Mouse (Mus musculus): Measurements from ENCODE around the gene Hoxc13.

The Hoxc13 gene

GRCm38 (mm10) chr15:102965003-102965891, 44.3 kb downstream of the Hoxc13 start:
- no peak for DNase-seq

GRCm38 (mm10) chr15:102965892-102966775, 45.2 kb downstream of the Hoxc13 start:
- peak; percentile 33 for DNase-seq

- no peak for DNase-seq
These were observed 45.9 kb downstream of the Hoxc13 start, which contains the start of gene Hoxc10 for GRCm38 (mm10) chr15:102966776-102967311. Gene Hoxc10, plus strand, starts transcription at chr15:102966796.

DNA sequence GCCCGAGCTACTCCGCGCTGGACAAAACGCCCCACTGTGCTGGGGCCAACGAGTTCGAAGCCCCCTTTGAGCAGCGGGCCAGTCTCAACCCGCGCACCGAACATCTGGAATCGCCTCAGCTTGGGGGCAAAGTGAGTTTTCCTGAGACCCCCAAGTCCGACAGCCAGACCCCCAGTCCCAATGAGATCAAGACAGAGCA, 46.3 kb downstream of the Hoxc13 start, which contains the start of gene Hoxc5:
Gene Hoxc5 (plus strand): TSS at position 132 of the 199 bp plus-strand sequence.
- DNase-seq = no peak

DNA sequence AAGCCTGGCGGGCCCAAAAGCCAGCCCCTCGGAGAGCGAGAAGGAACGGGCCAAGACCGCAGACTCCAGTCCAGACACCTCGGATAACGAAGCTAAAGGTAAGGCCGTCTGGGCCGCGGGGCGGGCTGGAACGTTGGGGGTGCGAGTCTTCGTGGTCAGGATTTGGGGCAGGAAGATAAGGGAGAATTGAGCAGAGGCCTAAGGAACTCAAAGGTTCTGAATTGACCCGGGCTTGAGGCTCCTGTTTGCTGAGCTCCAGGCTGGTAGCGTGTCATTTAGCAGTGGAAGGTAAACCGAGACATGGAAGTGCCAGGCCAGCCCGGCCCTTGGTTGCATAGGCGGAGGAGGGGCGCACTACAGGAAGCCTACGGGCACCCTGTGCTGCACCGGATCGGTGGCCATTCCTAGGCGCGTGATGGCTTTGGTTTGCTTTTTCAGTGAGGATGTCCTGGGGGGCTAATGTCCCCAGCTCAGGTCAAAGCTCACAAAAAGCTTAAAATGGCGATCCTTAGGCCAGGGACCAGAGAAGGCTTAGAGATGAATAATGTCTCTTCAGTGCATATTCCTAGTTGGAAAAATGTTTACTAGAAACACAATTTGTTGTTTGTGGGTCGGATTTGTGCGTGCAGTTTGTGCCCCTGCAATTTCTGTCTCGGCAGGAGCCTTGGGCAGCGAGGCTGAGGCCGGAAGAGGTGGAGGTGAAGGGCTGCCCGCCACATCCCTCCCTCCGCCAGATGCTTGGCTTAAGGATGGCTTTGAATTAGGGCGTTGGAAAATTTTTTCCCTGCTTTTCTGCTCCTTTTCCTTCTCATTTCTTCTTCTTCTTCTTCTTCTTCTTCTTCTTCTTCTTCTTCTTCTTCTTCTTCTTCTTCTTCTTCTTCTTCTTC, 46.9 kb downstream of the Hoxc13 start:
- DNase-seq = no peak

DNA sequence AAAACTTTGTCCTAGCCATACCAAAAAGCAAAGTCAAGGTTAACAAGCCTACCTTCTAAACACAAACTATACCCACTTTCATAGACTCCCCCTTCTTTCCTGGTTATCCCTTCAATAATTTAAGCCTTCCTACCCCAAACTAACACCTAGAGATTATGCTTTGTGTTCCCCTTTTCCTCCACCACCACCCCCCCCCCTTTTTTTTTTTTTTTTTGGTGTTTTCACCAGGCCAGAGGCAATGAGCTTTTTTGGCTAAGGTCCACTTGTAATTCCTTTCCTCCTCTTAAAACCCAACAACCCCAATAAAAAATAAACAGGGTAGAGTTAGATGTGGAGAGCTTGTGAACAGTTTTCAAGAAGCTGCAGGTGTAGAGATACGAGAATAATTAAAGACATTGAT, 48.4 kb downstream of the Hoxc13 start:
- no peak for DNase-seq

GRCm38 (mm10) chr15:102970740-102971139, 49.8 kb downstream of the Hoxc13 start:
- no peak for DNase-seq

DNA sequence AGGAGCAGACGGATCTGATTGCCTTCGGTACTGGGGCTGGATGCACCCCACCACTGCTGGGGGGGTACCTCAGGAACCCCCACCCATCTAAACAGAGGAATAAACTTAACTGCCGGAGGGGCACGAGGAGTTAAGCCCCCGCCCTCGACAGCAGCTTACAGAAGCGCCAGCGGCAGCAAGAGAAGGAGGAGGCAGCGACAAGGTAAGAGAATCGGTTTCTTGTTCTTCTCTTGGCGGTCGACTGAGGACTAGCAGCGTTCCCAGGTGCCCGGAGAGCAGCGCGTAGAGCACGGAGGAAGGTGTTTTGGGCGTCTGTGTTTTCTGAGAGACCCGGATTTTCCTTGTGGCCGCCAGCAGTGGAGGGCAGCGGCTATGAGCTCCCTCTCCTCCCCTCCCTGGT, 51.4 kb downstream of the Hoxc13 start:
- no peak for DNase-seq

- no peak for DNase-seq
These were observed 51.9 kb downstream of the Hoxc13 start for GRCm38 (mm10) chr15:102972753-102973152.

GRCm38 (mm10) chr15:102975034-102975433, 54.1 kb downstream of the Hoxc13 start:
- DNase-seq = no peak

DNA sequence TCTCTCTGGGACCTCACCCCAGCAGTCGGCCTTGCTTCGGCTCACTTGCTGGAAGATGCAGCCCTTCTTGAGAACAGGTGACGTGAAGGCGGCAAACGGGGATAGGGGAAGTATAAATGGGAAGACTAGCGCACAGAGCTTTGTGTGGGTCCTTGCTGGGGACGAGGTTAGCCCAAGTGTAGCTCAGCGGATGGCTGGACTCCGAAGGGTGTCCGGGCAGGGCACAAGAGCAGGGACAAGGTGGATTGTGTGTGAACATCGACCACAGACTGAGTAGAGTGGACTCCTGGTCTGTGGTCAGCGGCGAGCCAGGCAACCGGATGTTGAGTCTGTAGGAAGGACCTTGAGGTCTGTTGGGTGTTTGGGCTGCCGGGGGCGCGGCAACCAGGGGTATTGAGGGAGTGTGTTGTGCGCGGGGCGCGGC, 54.8 kb downstream of the Hoxc13 start:
- no peak for DNase-seq

- DNase-seq = no peak
These were observed 55.3 kb downstream of the Hoxc13 start, which contains the start of gene Hoxc9 for GRCm38 (mm10) chr15:102976171-102976570. Gene Hoxc9, plus strand, starts transcription at chr15:102976439.

DNA sequence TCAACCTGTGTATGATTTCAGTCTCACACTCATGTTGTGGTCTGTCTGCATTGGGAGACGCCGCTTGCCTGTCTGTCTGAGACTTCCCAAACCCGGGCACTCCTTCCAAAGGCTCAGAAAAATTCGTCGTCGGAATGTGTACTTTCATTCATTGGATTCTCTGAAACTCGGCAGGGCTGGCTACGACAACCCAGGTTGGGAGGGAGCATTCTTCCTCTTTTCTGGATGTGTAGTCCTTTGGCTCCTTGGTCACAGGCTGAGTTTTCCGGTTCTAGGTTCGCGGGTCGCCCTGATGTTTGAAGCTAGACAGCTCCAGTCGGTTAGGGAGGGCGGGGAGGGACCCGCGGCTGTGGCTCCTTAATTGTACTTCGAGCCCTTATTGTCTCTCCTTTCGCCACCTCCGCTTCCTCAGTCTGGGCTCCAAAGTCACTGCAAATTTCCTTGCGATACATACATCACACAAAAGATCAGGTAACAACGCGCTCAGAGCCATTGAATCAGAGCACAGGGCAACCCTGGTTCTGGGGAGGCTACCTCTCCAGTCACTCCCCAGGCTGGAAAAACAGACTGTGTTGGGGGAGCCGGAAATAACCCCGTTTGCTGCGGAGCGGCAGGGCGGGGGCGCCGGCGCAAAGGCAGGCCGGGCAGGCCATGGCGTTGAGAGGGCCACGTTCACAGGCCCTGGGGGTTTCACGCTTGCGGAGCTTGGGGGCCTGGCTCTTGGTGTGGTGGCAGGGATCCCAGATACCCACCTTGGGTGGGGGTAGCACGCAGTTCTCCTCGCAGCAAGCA, 55.9 kb downstream of the Hoxc13 start:
- no peak for DNase-seq

- DNase-seq = no peak
These were observed 56.6 kb downstream of the Hoxc13 start for GRCm38 (mm10) chr15:102977423-102977974.

Measured in right cerebral cortex, postnatal 14 days (tissue).